Mouse (Mus musculus) heart, postnatal 0 days (tissue): ENCODE results near the gene Il2rb.

Experiments used
- CTCF ChIP-seq: IDR thresholded peaks from 2 replicates; pipeline ENCODE4 v1.5.1; 2016; ENCODE audit warnings: antibody characterized with exemption, control low read depth, low read depth
- EP300 ChIP-seq: IDR thresholded peaks from 2 replicates; pipeline ENCODE4 v1.6.1; 2016; ENCODE audit warnings: antibody characterized with exemption, low read depth

- no peak for TF ChIP-seq CTCF
- TF ChIP-seq EP300: no peak
Measured at GRCm38 (mm10) chr15:78462981-78463380, 32.1 kb downstream of the Il2rb start.
